Mouse (Mus musculus) heart, postnatal 4 days (tissue): ENCODE results near the gene Rhoj. TPM values are rescaled to one million over a fixed set of nuclear protein-coding genes. Genes with fewer than 3 reads are reported as not detected.
"Not testable (repeated sequence)": the region's sequence is repeated elsewhere in the genome, so short reads cannot be mapped to it uniquely, and the experiment has no call there.

ENCODE experiments used
- DNase-seq: peaks from one replicate; pipeline ENCODE4 v3.0.0; 2021
- total RNA-seq, 2 experiments: library from RNA; stranded (reverse); gene quantifications; 2 replicates each; pipeline ENCODE4 v1.2.3; 2021

Rhoj gene
- total RNA-seq, 2 experiments from 2014 or later, result 42.7 to 43.7 TPM

GRCm38 (mm10) chr12:75396616-75397015, 88.5 kb downstream of the Rhoj start:
- no peak for DNase-seq

- peak; percentile 24 for DNase-seq
These were observed 89.0 kb downstream of the Rhoj start for GRCm38 (mm10) chr12:75397077-75397476.

GRCm38 (mm10) chr12:75412964-75413363, 104.8 kb downstream of the Rhoj start:
- no peak for DNase-seq

GRCm38 (mm10) chr12:75414991-75415390, 106.9 kb downstream of the Rhoj start:
- no peak for DNase-seq

GRCm38 (mm10) chr12:75416681-75417080, 108.6 kb downstream of the Rhoj start, which contains the start of gene Gphb5:
Gphb5 (minus strand) TSS chr12:75416781.
- no peak for DNase-seq

GRCm38 (mm10) chr12:75424359-75424758, 116.2 kb downstream of the Rhoj start:
- DNase-seq, result peak; percentile 20

GRCm38 (mm10) chr12:75424817-75425216, 116.7 kb downstream of the Rhoj start:
- DNase-seq, result no peak

- no peak for DNase-seq
These were observed 117.8 kb downstream of the Rhoj start for GRCm38 (mm10) chr12:75425882-75426281.

GRCm38 (mm10) chr12:75428719-75429118, 120.6 kb downstream of the Rhoj start:
- DNase-seq, result no peak

GRCm38 (mm10) chr12:75429685-75430396, 121.7 kb downstream of the Rhoj start:
- DNase-seq, result no peak

- not testable (repeated sequence) for DNase-seq
These were observed 124.3 kb downstream of the Rhoj start for GRCm38 (mm10) chr12:75432400-75432799.

- DNase-seq, result no peak
These were observed 138.1 kb downstream of the Rhoj start for GRCm38 (mm10) chr12:75446245-75446644.

- peak; percentile 40 for DNase-seq
These were observed 140.8 kb downstream of the Rhoj start for GRCm38 (mm10) chr12:75448921-75449320.

- DNase-seq, result peak; percentile 25
These were observed 141.4 kb downstream of the Rhoj start for GRCm38 (mm10) chr12:75449475-75449966.

GRCm38 (mm10) chr12:75450011-75450410, 141.9 kb downstream of the Rhoj start:
- no peak for DNase-seq

- DNase-seq, result no peak
These were observed 142.5 kb downstream of the Rhoj start for GRCm38 (mm10) chr12:75450592-75450991.

Other genes with a start within 250 kb of the Rhoj start
- not detected for gene Kcnh5, start 131.0 kb upstream of the Rhoj start, total RNA-seq
- not detected for gene Gphb5, start 108.5 kb downstream of the Rhoj start, total RNA-seq